Mouse (Mus musculus): ENCODE measurements around the gene Pecr. TPM values are rescaled to one million over a fixed set of nuclear protein-coding genes. Genes with fewer than 3 reads are reported as not detected.
A peak's percentile ranks its signal among the peaks of the same experiment; 100 is the strongest.
"Not testable (repeated sequence)": the region's sequence is repeated elsewhere in the genome, so short reads cannot be mapped to it uniquely, and the experiment has no call there.

The Pecr gene
- polyA plus RNA-seq, 1 experiment: 2.8 TPM

- no peak; the same call in none of the 2 replicates for TF ChIP-seq POLR2A (IDR thresholded peaks at IDR 0.05; ENCODE audit: low read depth, low read length)
- TF ChIP-seq CTCF (IDR thresholded peaks at IDR 0.05; ENCODE audit: extremely low read depth, insufficient read depth, insufficient read length, insufficient replicate concordance): no peak
- H3K27me3 ChIP-seq (ENCODE audit: control insufficient read depth, insufficient read depth, low read length): no peaks in the 10 kb centered on the region
- 2% methylated on average over 12 of the region's 12 CpGs for WGBS
- no peaks in the 10 kb centered on the region for H3K4me1 ChIP-seq (ENCODE audit: control insufficient read depth, insufficient read depth, insufficient read length)
- H3K4me3 ChIP-seq (ENCODE audit: extremely low read depth, insufficient read depth, insufficient read length): no peak overlapping the region; the same call in 1 of the 2 replicates
- peak overlapping the region; percentile 99 for H3K27ac ChIP-seq (ENCODE audit: insufficient read depth, low read length)
- H3K36me3 ChIP-seq (ENCODE audit: control insufficient read depth, insufficient read depth, low read length): no peaks in the 10 kb centered on the region
- DNase-seq (ENCODE audit: low read depth in 1 of 2, low spot score in 2 of 2): peak in 1 of 2 experiments; percentile 52
Observed at GRCm38 (mm10) chr1:72244317-72245036, 39.6 kb downstream of the Pecr start.

- DNase-seq (ENCODE audit: low read depth in 1 of 2, low spot score in 2 of 2): peak; percentile 93 to 95
- H3K4me1 ChIP-seq (ENCODE audit: control insufficient read depth, insufficient read depth, insufficient read length): no peaks in the 10 kb centered on the region
- H3K27ac ChIP-seq (ENCODE audit: insufficient read depth, low read length): peak overlapping the region; percentile 99
- no peaks in the 10 kb centered on the region for H3K36me3 ChIP-seq (ENCODE audit: control insufficient read depth, insufficient read depth, low read length)
- TF ChIP-seq CTCF (IDR thresholded peaks at IDR 0.05; ENCODE audit: extremely low read depth, insufficient read depth, insufficient read length, insufficient replicate concordance) (no peak; the same call in 1 of the 2 replicates), POLR2A (IDR thresholded peaks at IDR 0.05; ENCODE audit: low read depth, low read length) (peak; percentile 88)
- H3K4me3 ChIP-seq (ENCODE audit: extremely low read depth, insufficient read depth, insufficient read length): peak overlapping the region; percentile 76
- under 1% methylated on average over 46 of the region's 47 CpGs for WGBS
- H3K27me3 ChIP-seq (ENCODE audit: control insufficient read depth, insufficient read depth, low read length): no peaks in the 10 kb centered on the region
Observed at GRCm38 (mm10) chr1:72243656-72244316, 40.3 kb downstream of the Pecr start.

DNA sequence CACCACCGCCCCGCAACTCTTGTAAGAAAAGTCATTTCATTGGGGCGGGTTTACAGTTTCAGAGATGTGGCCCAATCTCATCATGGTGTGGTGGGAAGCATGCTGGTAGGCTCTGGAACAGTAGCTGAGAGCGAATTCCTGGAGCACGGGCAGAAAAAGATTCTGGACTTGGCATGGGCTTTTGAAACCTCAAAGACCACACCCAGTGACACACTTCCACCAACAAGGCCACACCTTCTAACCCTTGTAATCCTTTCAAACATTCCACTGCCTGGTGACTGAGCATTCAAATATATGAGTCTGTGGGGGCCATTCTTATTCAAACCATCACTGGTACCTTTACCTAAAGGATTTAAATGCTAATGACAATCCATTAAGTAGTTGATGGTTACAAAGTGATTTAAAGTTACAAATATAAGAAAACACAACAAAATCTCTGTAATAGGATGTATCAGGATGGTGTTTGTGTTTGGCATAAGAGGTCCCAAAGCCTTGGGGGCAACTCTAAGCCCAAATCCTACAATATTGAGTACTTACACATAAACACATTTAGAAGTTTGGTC is 41.5 kb downstream of the Pecr start:
- no peak for TF ChIP-seq POLR2A (IDR thresholded peaks at IDR 0.05; ENCODE audit: low read depth, low read length)
- TF ChIP-seq CTCF (IDR thresholded peaks at IDR 0.05; ENCODE audit: extremely low read depth, insufficient read depth, insufficient read length, insufficient replicate concordance): no peak
- H3K4me1 ChIP-seq (ENCODE audit: control insufficient read depth, insufficient read depth, insufficient read length): no peaks in the 10 kb centered on the region
- WGBS: 96% methylated on average over 5 of the region's 5 CpGs
- no peaks in the 10 kb centered on the region for H3K27me3 ChIP-seq (ENCODE audit: control insufficient read depth, insufficient read depth, low read length)
- no peak overlapping the region for H3K4me3 ChIP-seq (ENCODE audit: extremely low read depth, insufficient read depth, insufficient read length)
- H3K36me3 ChIP-seq (ENCODE audit: control insufficient read depth, insufficient read depth, low read length): no peaks in the 10 kb centered on the region
- no peak for DNase-seq (ENCODE audit: low read depth in 1 of 2, low spot score in 2 of 2)
- no peak overlapping the region for H3K27ac ChIP-seq (ENCODE audit: insufficient read depth, low read length)

DNA sequence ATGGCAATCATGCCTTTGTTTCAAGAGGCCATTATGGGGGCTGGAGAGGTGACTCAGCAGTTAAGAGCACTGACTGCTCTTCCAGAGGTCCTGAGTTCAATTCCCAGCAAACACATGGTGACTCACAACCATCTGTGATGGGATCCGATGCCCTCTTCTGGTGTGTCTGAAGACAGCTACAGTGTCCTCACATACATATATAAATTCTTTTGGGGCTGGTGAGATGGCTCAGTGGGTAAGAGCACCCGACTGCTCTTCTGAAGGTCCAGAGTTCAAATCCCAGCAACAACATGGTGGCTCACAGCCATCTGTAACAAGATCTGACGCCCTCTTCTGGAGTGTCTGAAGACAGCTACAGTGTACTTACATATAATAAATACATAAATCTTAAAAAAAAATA is 45.0 kb downstream of the Pecr start:
- H3K36me3 ChIP-seq (ENCODE audit: control insufficient read depth, insufficient read depth, low read length); H3K27me3 ChIP-seq (ENCODE audit: control insufficient read depth, insufficient read depth, low read length); H3K4me3 ChIP-seq (ENCODE audit: extremely low read depth, insufficient read depth, insufficient read length); H3K27ac ChIP-seq (ENCODE audit: insufficient read depth, low read length); H3K4me1 ChIP-seq (ENCODE audit: control insufficient read depth, insufficient read depth, insufficient read length); DNase-seq (ENCODE audit: low read depth in 1 of 2, low spot score in 2 of 2): not testable (repeated sequence)
- WGBS: 86% methylated on average over 3 of the region's 3 CpGs

GRCm38 (mm10) chr1:72238016-72238580 is 46.0 kb downstream of the Pecr start:
- DNase-seq (ENCODE audit: low read depth in 1 of 2, low spot score in 2 of 2): no peak
- Histone ChIP-seq H3K27me3 (ENCODE audit: control insufficient read depth, insufficient read depth, low read length) (no peaks in the 10 kb centered on the region), H3K27ac (ENCODE audit: insufficient read depth, low read length) (peak overlapping the region; percentile 48; the same call in 1 of the 2 replicates), H3K4me1 (ENCODE audit: control insufficient read depth, insufficient read depth, insufficient read length) (no peaks in the 10 kb centered on the region), H3K36me3 (ENCODE audit: control insufficient read depth, insufficient read depth, low read length) (no peaks in the 10 kb centered on the region), H3K4me3 (ENCODE audit: extremely low read depth, insufficient read depth, insufficient read length) (no peak overlapping the region)
- 66% methylated on average over 10 of the region's 10 CpGs for WGBS
- TF ChIP-seq POLR2A (IDR thresholded peaks at IDR 0.05; ENCODE audit: low read depth, low read length) (no peak), CTCF (IDR thresholded peaks at IDR 0.05; ENCODE audit: extremely low read depth, insufficient read depth, insufficient read length, insufficient replicate concordance) (no peak)

DNA sequence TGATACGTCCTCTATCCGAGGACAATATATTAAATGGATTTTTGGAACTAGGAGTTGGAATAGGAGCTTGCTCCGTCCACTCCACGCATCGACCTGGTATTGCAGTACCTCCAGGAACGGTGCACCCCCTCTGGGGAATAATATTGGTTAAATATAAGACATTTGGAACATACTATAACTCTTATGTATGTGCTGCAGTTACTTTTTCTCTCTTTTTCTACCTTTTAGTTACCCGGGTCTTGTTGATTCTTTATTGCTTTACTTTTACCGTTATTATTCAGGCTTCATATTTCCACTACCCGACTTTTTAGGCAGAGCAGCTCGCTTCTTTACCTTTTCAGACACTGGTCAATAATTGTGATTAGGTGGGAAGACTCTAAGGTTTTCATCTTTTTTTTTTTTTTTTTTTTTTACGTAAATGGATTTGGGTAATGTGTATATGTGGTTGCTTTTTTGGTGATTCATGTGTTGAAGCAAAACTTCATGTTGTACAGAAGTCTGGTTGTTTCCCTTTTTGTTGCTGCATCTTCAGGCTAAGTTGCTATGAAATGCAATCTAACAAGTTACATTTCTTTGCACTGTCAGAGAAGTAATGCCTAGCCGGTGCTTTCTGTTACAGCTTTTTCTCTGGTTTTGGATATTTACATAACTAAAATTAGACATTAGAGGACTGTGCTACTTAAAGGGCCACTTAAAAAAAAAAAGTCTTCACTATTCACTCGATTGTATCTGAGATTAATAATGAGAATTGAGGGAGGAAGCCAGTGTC is 46.9 kb downstream of the Pecr start:
- DNase-seq (ENCODE audit: low read depth in 1 of 2, low spot score in 2 of 2): no peak
- no peak overlapping the region for H3K27ac ChIP-seq (ENCODE audit: insufficient read depth, low read length)
- TF ChIP-seq CTCF (IDR thresholded peaks at IDR 0.05; ENCODE audit: extremely low read depth, insufficient read depth, insufficient read length, insufficient replicate concordance) (no peak), POLR2A (IDR thresholded peaks at IDR 0.05; ENCODE audit: low read depth, low read length) (no peak)
- H3K27me3 ChIP-seq (ENCODE audit: control insufficient read depth, insufficient read depth, low read length): no peaks in the 10 kb centered on the region
- WGBS: 2% methylated on average over 11 of the region's 13 CpGs
- H3K4me3 ChIP-seq (ENCODE audit: extremely low read depth, insufficient read depth, insufficient read length): no peak overlapping the region
- H3K4me1 ChIP-seq (ENCODE audit: control insufficient read depth, insufficient read depth, insufficient read length): no peaks in the 10 kb centered on the region
- H3K36me3 ChIP-seq (ENCODE audit: control insufficient read depth, insufficient read depth, low read length): no peaks in the 10 kb centered on the region

DNA sequence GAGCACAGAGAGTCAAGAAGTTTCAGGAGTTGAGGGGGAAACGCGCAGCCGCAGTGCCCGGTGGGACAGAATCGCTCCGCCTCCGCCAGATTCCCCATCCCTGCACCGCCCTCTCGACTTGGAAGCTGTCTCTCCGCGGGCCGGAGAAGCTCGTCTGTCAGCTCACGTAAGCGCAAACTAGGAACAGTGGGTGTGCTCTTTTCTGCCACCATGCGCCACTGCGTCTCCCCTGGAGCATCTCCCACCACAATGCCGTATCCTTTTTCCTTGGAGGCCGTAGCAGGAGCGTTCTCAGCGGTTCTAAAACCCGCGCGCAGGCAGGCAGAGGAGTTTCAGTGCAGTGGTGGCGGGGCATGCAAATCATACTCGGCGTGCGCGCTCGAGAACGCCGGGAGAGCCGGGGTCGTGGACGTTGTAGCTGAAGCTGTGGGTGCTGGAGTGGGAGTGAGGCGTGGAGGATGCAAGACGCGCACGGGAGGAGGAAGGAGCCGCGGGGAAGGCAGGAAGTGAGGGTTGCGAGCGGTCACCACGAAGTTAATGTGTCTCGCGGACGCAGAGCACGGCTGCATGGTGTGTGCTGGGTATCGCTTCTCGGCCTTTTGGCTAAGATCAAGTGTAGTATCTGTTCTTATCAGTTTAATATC is 47.6 kb downstream of the Pecr start:
- WGBS: under 1% methylated on average over 35 of the region's 50 CpGs
- not testable (repeated sequence) for H3K27me3 ChIP-seq (ENCODE audit: control insufficient read depth, insufficient read depth, low read length); H3K36me3 ChIP-seq (ENCODE audit: control insufficient read depth, insufficient read depth, low read length); H3K4me1 ChIP-seq (ENCODE audit: control insufficient read depth, insufficient read depth, insufficient read length)
- H3K4me3 ChIP-seq (ENCODE audit: extremely low read depth, insufficient read depth, insufficient read length): peak overlapping the region; percentile 70
- peak overlapping the region; percentile 59 for H3K27ac ChIP-seq (ENCODE audit: insufficient read depth, low read length)
- peak in 1 of 2 experiments; percentile 55 for DNase-seq (ENCODE audit: low read depth in 1 of 2, low spot score in 2 of 2)

DNA sequence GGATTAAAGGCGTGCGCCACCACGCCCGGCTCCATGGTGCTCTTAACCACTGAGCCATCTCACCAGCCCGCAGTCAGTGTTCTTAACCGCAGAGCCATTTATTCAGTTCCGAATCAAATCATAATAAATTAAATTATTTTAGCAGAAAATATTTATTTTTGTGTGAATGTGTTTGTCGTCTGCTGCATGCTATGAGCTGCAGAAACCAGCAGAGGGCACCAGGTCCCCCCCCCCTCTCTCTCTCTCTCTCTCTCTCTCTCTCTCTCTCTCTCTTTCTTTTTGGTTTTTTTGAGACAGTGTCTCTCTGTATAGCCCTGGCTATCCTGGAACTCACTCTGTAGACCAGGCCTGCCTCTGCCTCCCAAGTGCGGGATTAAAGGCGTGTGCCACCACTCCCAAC is 51.5 kb downstream of the Pecr start:
- not testable (repeated sequence) for DNase-seq (ENCODE audit: low read depth in 1 of 2, low spot score in 2 of 2); H3K27me3 ChIP-seq (ENCODE audit: control insufficient read depth, insufficient read depth, low read length); H3K27ac ChIP-seq (ENCODE audit: insufficient read depth, low read length); H3K4me3 ChIP-seq (ENCODE audit: extremely low read depth, insufficient read depth, insufficient read length); H3K36me3 ChIP-seq (ENCODE audit: control insufficient read depth, insufficient read depth, low read length); H3K4me1 ChIP-seq (ENCODE audit: control insufficient read depth, insufficient read depth, insufficient read length)
- 78% methylated on average over 10 of the region's 10 CpGs for WGBS

Measured in spleen, adult 2 months (tissue).